Mouse (Mus musculus) heart, embryonic 13.5 days (tissue): Measurements from ENCODE around the gene Rhox2h. TPM values are rescaled to one million over a fixed set of nuclear protein-coding genes. Genes with fewer than 3 reads are reported as not detected.
"Not testable (repeated sequence)": the region's sequence is repeated elsewhere in the genome, so short reads cannot be mapped to it uniquely, and the experiment has no call there.

ENCODE experiments used
- ATAC-seq: fragments of 200-750 bp; cut with Nextera tagmentation; 2 replicates; pipeline ENCODE4 v1.8.0; 2017; ENCODE audit warnings: moderate TSS enrichment; ENCODE audit not compliant: insufficient number of reproducible peaks, low FRiP score, low TSS enrichment; ENCODE audit errors: extremely low read depth
- H3K27ac ChIP-seq: fragments of 300-500 bp; sonication (generic); replicated peaks from 2 replicates; pipeline ENCODE4 v1.5.1; 2015; ENCODE audit warnings: moderate library complexity, mild to moderate bottlenecking, inconsistent platforms
- H3K27me3 ChIP-seq: fragments of 300-500 bp; sonication (generic); replicated peaks from 2 replicates; pipeline ENCODE4 v1.6.1; 2015; ENCODE audit warnings: mild to moderate bottlenecking, inconsistent platforms
- H3K36me3 ChIP-seq: fragments of 300-500 bp; sonication (generic); 2 replicates; pipeline ENCODE4 v1.6.1; 2015; ENCODE audit warnings: mild to moderate bottlenecking, inconsistent platforms
- H3K4me1 ChIP-seq: fragments of 300-500 bp; sonication (generic); 2 replicates; pipeline ENCODE4 v1.6.1; 2015; ENCODE audit warnings: inconsistent platforms
- H3K4me2 ChIP-seq: fragments of 300-500 bp; sonication (generic); 2 replicates; pipeline ENCODE4 v1.6.1; 2015; ENCODE audit warnings: inconsistent platforms, mild to moderate bottlenecking, moderate library complexity
- H3K4me3 ChIP-seq: fragments of 300-500 bp; sonication (generic); 2 replicates; pipeline ENCODE4 v1.5.1; 2015; ENCODE audit warnings: moderate library complexity, mild to moderate bottlenecking, inconsistent platforms
- H3K9ac ChIP-seq: fragments of 300-500 bp; sonication (generic); 2 replicates; pipeline ENCODE4 v1.6.1; 2015; ENCODE audit warnings: inconsistent platforms, mild to moderate bottlenecking, moderate library complexity
- H3K9me3 ChIP-seq: fragments of 300-500 bp; sonication (generic); 2 replicates; pipeline ENCODE4 v1.6.1; 2016; ENCODE audit warnings: inconsistent platforms
- WGBS: fragments of 180-500 bp; shearing (Covaris S2); methylation state at CpG from one replicate; pipeline ENCODE4 v1.1.7; 2015; ENCODE audit warnings: mixed read lengths; 5-methylcytosine and 5-hydroxymethylcytosine counted together
- polyA plus RNA-seq: library from polyadenylated mRNA; unstranded; fragments of >200 nt; fragmentation: Nextera tagmentation; extraction: Ambion mirVana; gene quantifications from 2 replicates; pipeline ENCODE4 v1.2.1, GENCODE M21; 2015

Gene Rhox2h
- polyA plus RNA-seq = not detected in 2 replicates

- H3K9ac ChIP-seq, H3K4me3 ChIP-seq, H3K4me1 ChIP-seq, H3K9me3 ChIP-seq, H3K4me2 ChIP-seq, ATAC-seq, H3K27ac ChIP-seq, H3K27me3 ChIP-seq, H3K36me3 ChIP-seq: not testable (repeated sequence)
- WGBS = 76% methylated on average over 8 of the region's 8 CpGs
Measured at GRCm38 (mm10) chrX:37673177-37673576, at the start of gene Rhox2h. Gene Rhox2h, minus strand, starts transcription at chrX:37673277.

DNA sequence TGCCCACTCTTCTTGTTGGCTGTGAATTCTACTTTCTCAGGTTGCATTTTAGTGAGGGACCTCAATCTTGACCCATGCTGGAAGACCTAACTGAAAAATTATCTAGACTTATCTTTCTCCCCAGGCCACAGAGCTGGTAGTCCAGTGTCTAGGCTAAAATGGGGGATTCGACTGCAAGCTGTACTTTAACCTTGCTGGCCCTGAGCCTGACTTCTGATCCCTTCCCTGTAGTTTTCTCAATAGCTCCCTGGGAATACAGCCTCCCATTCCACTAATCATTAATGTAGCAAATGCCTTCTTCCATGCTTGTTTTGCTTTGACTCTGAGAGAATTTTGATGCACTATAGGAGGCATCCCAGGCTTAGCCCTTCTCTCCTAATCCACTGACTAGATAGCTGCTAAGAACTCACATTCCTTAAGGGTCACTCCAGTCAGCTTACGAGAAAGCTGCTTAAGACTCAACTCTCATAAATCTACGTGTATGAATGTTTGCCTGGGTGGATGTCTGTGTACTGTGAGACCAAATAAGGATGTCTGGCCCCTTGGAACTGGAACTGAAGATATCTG is 28.8 kb upstream of the Rhox2h start:
- Histone ChIP-seq H3K36me3 (no peaks in the 10 kb centered on the region), H3K4me3 (no peak overlapping the region), H3K4me1 (no peaks in the 10 kb centered on the region), H3K27ac (no peak overlapping the region), H3K27me3 (no peaks in the 10 kb centered on the region), H3K9ac (no peak overlapping the region), H3K9me3 (no peaks in the 10 kb centered on the region), H3K4me2 (no peak overlapping the region)
- ATAC-seq = no peak
- WGBS = 57% methylated on average over 3 of the region's 3 CpGs

- Histone ChIP-seq H3K4me2 (no peak overlapping the region), H3K4me3 (no peak overlapping the region), H3K4me1 (no peaks in the 10 kb centered on the region), H3K27ac (no peak overlapping the region), H3K27me3 (no peaks in the 10 kb centered on the region), H3K9ac (no peak overlapping the region), H3K9me3 (no peaks in the 10 kb centered on the region), H3K36me3 (no peaks in the 10 kb centered on the region)
- no peak for ATAC-seq
- 71% methylated on average over 2 of the region's 2 CpGs for WGBS
Measured at GRCm38 (mm10) chrX:37692261-37692660, 19.2 kb upstream of the Rhox2h start.

DNA sequence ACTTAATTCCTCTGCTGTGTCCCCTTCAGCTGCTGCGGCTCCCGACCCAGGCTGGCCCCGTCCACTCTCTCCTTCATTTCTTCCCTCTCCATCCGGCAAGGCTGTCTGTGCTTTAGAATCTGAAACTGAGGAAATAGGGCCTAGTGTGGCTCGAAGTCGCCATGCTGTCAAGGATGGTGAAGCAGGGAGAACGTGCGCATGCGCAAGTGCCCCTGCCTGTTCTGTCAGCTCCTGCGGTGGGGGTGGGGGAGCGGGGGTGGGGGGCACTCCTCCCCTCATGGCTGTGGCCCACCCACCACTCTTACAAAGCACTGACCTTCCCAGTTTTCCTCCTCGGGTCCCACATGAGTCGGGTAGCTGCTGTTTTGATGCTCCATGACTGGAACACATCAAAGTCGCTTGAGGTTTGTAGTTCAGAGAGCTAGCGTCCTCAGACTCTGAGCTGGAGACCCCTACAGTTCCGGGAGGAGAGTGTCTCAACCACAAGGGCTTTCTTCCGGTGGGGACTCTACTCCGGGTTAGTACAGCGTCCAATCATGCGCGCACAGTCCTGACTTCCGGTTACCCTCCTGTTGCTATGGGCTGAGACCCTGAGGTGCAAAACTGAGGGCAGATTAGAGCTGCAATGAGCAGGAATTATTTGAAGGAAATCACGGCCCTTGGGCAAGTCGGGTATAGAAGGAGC is 10.1 kb upstream of the Rhox2h start:
- 80% methylated on average over 24 of the region's 24 CpGs for WGBS
- ATAC-seq = no peak
- no peaks in the 10 kb centered on the region for H3K27me3 ChIP-seq

DNA sequence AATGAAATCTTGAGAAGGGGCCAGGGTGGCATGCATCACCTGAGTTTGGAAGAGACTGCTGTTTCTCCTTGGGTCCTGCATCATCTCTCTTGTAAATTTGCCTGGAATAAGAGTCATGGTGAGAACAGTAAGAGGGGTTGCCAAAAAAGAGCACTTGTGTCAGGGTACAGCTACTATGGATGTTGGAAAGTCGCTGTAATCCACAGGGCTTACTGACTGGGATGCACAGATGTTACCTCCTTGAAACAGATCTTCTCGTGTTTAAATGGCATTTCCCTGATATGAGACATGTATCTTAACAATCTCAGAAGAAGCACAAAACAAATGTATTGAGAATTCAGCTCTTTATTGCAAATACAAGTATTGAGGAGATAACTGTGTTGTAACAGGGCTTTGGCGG is 4.4 kb downstream of the Rhox2h start, which contains the start of gene Rhox3h:
Rhox3h (minus strand) TSS at position 101 of the 400 bp plus-strand sequence.
- not testable (repeated sequence) for H3K4me3 ChIP-seq, H3K4me2 ChIP-seq
- 64% methylated on average over 1 of the region's 3 CpGs for WGBS

More for the DNA sequence above, 10.1 kb upstream of the Rhox2h start:
- H3K4me3 ChIP-seq = no peak overlapping the region
- no peaks in the 10 kb centered on the region for H3K9me3 ChIP-seq
- H3K4me2 ChIP-seq = no peak overlapping the region
- H3K36me3 ChIP-seq = no peaks in the 10 kb centered on the region
- no peak overlapping the region for H3K9ac ChIP-seq
- no peaks in the 10 kb centered on the region for H3K4me1 ChIP-seq
- H3K27ac ChIP-seq = no peak overlapping the region

GRCm38 (mm10) chrX:37651227-37651626 is 21.9 kb downstream of the Rhox2h start, which contains the start of gene Rhox4g:
Gene Rhox4g, minus strand, starts transcription at chrX:37651327.
- WGBS = 81% methylated on average over 16 of the region's 20 CpGs
- H3K27me3 ChIP-seq, ATAC-seq, H3K4me1 ChIP-seq, H3K4me2 ChIP-seq, H3K4me3 ChIP-seq, H3K36me3 ChIP-seq, H3K9ac ChIP-seq, H3K9me3 ChIP-seq, H3K27ac ChIP-seq: not testable (repeated sequence)

More for the DNA sequence above, 4.4 kb downstream of the Rhox2h start, which contains the start of gene Rhox3h:
- not testable (repeated sequence) for ATAC-seq, H3K9me3 ChIP-seq, H3K4me1 ChIP-seq, H3K36me3 ChIP-seq, H3K27ac ChIP-seq, H3K9ac ChIP-seq, H3K27me3 ChIP-seq

DNA sequence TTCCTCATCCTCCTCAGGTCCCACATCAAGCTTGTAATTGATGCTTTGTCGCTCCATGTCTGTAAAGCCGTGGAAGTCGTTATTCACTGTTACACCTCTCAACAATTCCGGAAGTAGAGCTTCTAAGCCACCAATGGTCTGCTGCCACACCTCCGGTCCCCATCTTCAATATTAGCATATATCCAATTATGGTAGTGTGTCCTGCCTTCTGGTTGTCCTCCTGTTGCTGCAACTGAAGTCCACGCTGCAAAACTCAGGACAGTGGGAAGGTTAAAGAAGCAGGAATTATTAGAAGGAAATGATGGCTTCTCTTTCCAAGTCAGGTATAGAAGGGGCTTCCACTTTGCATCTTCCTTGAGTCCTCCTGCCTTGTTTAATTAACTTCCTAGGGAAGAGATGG is 29.7 kb downstream of the Rhox2h start, which contains the start of gene Rhox2g:
Rhox2g (minus strand) TSS at position 101 of the 400 bp plus-strand sequence.
- H3K36me3 ChIP-seq, H3K4me1 ChIP-seq, H3K9ac ChIP-seq, ATAC-seq, H3K4me3 ChIP-seq, H3K4me2 ChIP-seq, H3K27me3 ChIP-seq, H3K9me3 ChIP-seq, H3K27ac ChIP-seq: not testable (repeated sequence)
- WGBS = 79% methylated on average over 6 of the region's 6 CpGs

DNA sequence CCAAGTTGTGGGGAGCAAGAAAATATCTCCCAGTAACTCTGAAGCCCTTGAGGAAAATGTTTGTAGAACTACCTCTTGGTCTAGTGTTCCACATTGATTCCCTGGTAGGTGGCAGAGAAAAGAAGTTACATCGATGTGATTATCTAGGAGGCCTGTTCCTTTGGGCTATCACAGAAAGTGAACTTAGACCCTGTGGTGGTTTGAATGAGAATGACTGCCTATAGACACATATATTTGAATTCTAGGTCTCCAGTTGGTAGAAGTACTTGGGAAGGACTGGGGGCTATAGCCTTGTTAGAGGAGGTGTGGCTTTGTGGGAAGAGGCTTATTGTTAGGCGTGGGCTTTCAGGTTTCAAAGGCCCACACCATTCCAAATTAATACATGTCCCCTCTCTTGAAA is 44.6 kb downstream of the Rhox2h start, which contains the start of gene Rhox3g:
Rhox3g (minus strand) TSS at position 101 of the 400 bp plus-strand sequence.
- not testable (repeated sequence) for ATAC-seq, H3K9ac ChIP-seq
- 85% methylated on average over 2 of the region's 2 CpGs for WGBS

More for the DNA sequence above, 44.6 kb downstream of the Rhox2h start, which contains the start of gene Rhox3g:
- not testable (repeated sequence) for H3K4me2 ChIP-seq, H3K4me1 ChIP-seq, H3K36me3 ChIP-seq, H3K27ac ChIP-seq, H3K9me3 ChIP-seq, H3K27me3 ChIP-seq, H3K4me3 ChIP-seq

Other genes with a start within 250 kb of the Rhox2h start
- not detected in 2 replicates for gene Rhox4b, start 240.8 kb downstream of the Rhox2h start, polyA plus RNA-seq
- not detected in 2 replicates for gene Rhox2c, start 219.6 kb downstream of the Rhox2h start, polyA plus RNA-seq
- gene Rhox3c, start 214.7 kb downstream of the Rhox2h start, polyA plus RNA-seq = not detected in 2 replicates
- not detected in 2 replicates for gene Rhox4c, start 192.9 kb downstream of the Rhox2h start, polyA plus RNA-seq
- gene Rhox2d, start 179.8 kb downstream of the Rhox2h start, polyA plus RNA-seq = not detected in 2 replicates
- not detected in 2 replicates for gene Rhox4d, start 158.9 kb downstream of the Rhox2h start, polyA plus RNA-seq
- gene Rhox2e, start 142.8 kb downstream of the Rhox2h start, polyA plus RNA-seq = not detected in 2 replicates
- gene Rhox3e, start 131.3 kb downstream of the Rhox2h start, polyA plus RNA-seq = not detected in 2 replicates
- not detected in 2 replicates for gene Rhox4e, start 115.9 kb downstream of the Rhox2h start, polyA plus RNA-seq
- not detected in 2 replicates for gene Rhox2f, start 101.9 kb downstream of the Rhox2h start, polyA plus RNA-seq
- not detected in 2 replicates for gene Rhox3f, start 92.3 kb downstream of the Rhox2h start, polyA plus RNA-seq
- not detected in 2 replicates for gene Rhox4f, start 65.6 kb downstream of the Rhox2h start, polyA plus RNA-seq
- not detected in 2 replicates for gene Rhox3g, start 44.7 kb downstream of the Rhox2h start, polyA plus RNA-seq
- gene Rhox2g, start 29.8 kb downstream of the Rhox2h start, polyA plus RNA-seq = not detected in 2 replicates
- gene Rhox4g, start 21.9 kb downstream of the Rhox2h start, polyA plus RNA-seq = not detected in 2 replicates
- not detected in 2 replicates for gene Rhox3h, start 4.5 kb downstream of the Rhox2h start, polyA plus RNA-seq
- 10.6 and 12.4 TPM in 2 replicates for gene Rhox5, start 131.6 kb upstream of the Rhox2h start, polyA plus RNA-seq
- gene Rhox6, start 153.6 kb upstream of the Rhox2h start, polyA plus RNA-seq = not detected in 2 replicates
- gene Rhox7a, start 158.4 kb upstream of the Rhox2h start, polyA plus RNA-seq = not detected in 2 replicates
- gene Rhox8, start 205.7 kb upstream of the Rhox2h start, polyA plus RNA-seq = not detected in 2 replicates
- not detected in 2 replicates for gene Rhox7b, start 224.0 kb upstream of the Rhox2h start, polyA plus RNA-seq
- gene Rhox9, start 228.5 kb upstream of the Rhox2h start, polyA plus RNA-seq = not detected in 2 replicates